Mouse (Mus musculus) kidney, postnatal 0 days (tissue): Measurements from ENCODE around the gene Rtp2. TPM values are rescaled to one million over a fixed set of nuclear protein-coding genes. Genes with fewer than 3 reads are reported as not detected.

Experiments used
- ATAC-seq: fragments of 200-750 bp; cut with Nextera tagmentation; replicated peaks from 2 replicates; pipeline ENCODE4 v1.8.0; 2017; ENCODE audit warnings: low read depth, moderate number of reproducible peaks, moderate TSS enrichment, moderate library complexity; ENCODE audit not compliant: low FRiP score
- DNase-seq: peaks from one replicate; pipeline ENCODE4 v3.0.0-alpha.2; 2016; ENCODE audit warnings: low spot score
- H3K27ac ChIP-seq: fragments of 300-500 bp; sonication (generic); 2 replicates; pipeline ENCODE4 v1.5.1; 2014; ENCODE audit warnings: mild to moderate bottlenecking
- H3K27me3 ChIP-seq: fragments of 300-500 bp; sonication (generic); 2 replicates; pipeline ENCODE4 v1.6.1; 2014; ENCODE audit warnings: low read length, mixed read lengths; ENCODE audit not compliant: insufficient read depth
- H3K36me3 ChIP-seq: fragments of 300-500 bp; sonication (generic); 2 replicates; pipeline ENCODE4 v1.6.1; 2014; ENCODE audit warnings: low read length, mixed read lengths; ENCODE audit not compliant: insufficient read depth
- H3K4me1 ChIP-seq: fragments of 300-500 bp; sonication (generic); replicated peaks from 2 replicates; pipeline ENCODE4 v1.6.1; 2014; ENCODE audit warnings: antibody characterized with exemption, low read length, mixed read lengths; ENCODE audit not compliant: insufficient read depth
- H3K4me2 ChIP-seq: fragments of 300-500 bp; sonication (generic); 2 replicates; pipeline ENCODE4 v1.6.1; 2014; ENCODE audit warnings: mild to moderate bottlenecking, low read length, moderate library complexity, mixed read lengths
- H3K4me3 ChIP-seq: fragments of 300-500 bp; sonication (generic); replicated peaks from 2 replicates; pipeline ENCODE4 v1.5.1; 2014; ENCODE audit warnings: low read depth, low read length
- H3K9ac ChIP-seq: fragments of 300-500 bp; sonication (generic); 2 replicates; pipeline ENCODE4 v1.6.1; 2014; ENCODE audit warnings: low read depth, low read length
- H3K9me3 ChIP-seq: fragments of 300-500 bp; sonication (generic); replicated peaks from 2 replicates; pipeline ENCODE4 v1.6.1; 2016; ENCODE audit warnings: low read length, inconsistent platforms, mixed read lengths
- CTCF ChIP-seq: IDR thresholded peaks from 2 replicates; pipeline ENCODE4 v1.5.1; 2016; ENCODE audit warnings: antibody characterized with exemption, low read depth, mild to moderate bottlenecking, moderate library complexity
- WGBS: fragments of 180-500 bp; shearing (Covaris S2); extraction: QIAGEN DNeasy Blood & Tissue Kit; methylation state at CpG from one replicate; pipeline ENCODE4 v1.1.7; 2014; 5-methylcytosine and 5-hydroxymethylcytosine counted together
- polyA plus RNA-seq: library from polyadenylated mRNA; unstranded; fragments of >200 nt; fragmentation: Nextera tagmentation; extraction: Ambion mirVana; gene quantifications from 2 replicates; pipeline ENCODE4 v1.2.1, GENCODE M21; 2015

Gene Rtp2
- polyA plus RNA-seq, 1 experiment from 2014 or later: not detected

- WGBS: 63% methylated on average over 10 of the region's 10 CpGs
- no peak for TF ChIP-seq CTCF
- no peak overlapping the region for H3K9ac ChIP-seq
- DNase-seq (no peak), ATAC-seq (no peak)
- no peak overlapping the region for H3K4me3 ChIP-seq
- H3K4me1 ChIP-seq: no peaks in the 10 kb centered on the region
- no peak overlapping the region for H3K4me2 ChIP-seq
- H3K36me3 ChIP-seq: no peaks in the 10 kb centered on the region
- H3K27ac ChIP-seq: no peak overlapping the region
- H3K27me3 ChIP-seq: peaks cover 11% of the 10 kb centered on the region
- H3K9me3 ChIP-seq: no peaks in the 10 kb centered on the region
Measured at GRCm38 (mm10) chr16:23887910-23888579, 44.1 kb downstream of the Rtp2 start.

- Histone ChIP-seq H3K4me2 (no peak overlapping the region), H3K9ac (no peak overlapping the region), H3K4me3 (no peak overlapping the region), H3K36me3 (no peaks in the 10 kb centered on the region), H3K9me3 (no peaks in the 10 kb centered on the region), H3K27me3 (no peaks in the 10 kb centered on the region), H3K4me1 (no peaks in the 10 kb centered on the region), H3K27ac (no peak overlapping the region)
- ATAC-seq (no peak), DNase-seq (no peak)
- WGBS: 71% methylated on average over 12 of the region's 12 CpGs
- TF ChIP-seq CTCF: no peak
Measured at GRCm38 (mm10) chr16:23885098-23885497, 47.1 kb downstream of the Rtp2 start.

Other genes with a start within 250 kb of the Rtp2 start
- gene Sst, start 41.4 kb downstream of the Rtp2 start, polyA plus RNA-seq: not detected in 2 replicates
- not detected in 2 replicates for gene Gm37419, start 56.1 kb upstream of the Rtp2 start, polyA plus RNA-seq
- gene Bcl6, start 56.5 kb upstream of the Rtp2 start, polyA plus RNA-seq: 0.74 and 0.80 TPM in 2 replicates